Mouse (Mus musculus) gastrocnemius, postnatal 36 days (tissue): ENCODE results near the gene Gnb1. TPM values are rescaled to one million over a fixed set of nuclear protein-coding genes. Genes with fewer than 3 reads are reported as not detected.
A peak's percentile ranks its signal among the peaks of the same experiment; 100 is the strongest.
"Not testable (repeated sequence)": the region's sequence is repeated elsewhere in the genome, so short reads cannot be mapped to it uniquely, and the experiment has no call there.

Source experiments
- DNase-seq, 2 experiments: peaks; one replicate each; pipeline ENCODE4 v3.0.0; 2022
- intact Hi-C: fragments of 180-260 bp; cut with DNase I; formaldehyde crosslinking; loops from one replicate; pipeline ENCODE4 v1.15.1; 2025
- total RNA-seq, 2 experiments: library from RNA; stranded (reverse); gene quantifications; 2 replicates each; pipeline ENCODE4 v1.2.3; 2021

Gnb1 gene
- total RNA-seq, 2 experiments from 2014 or later: 55.4 to 63.3 TPM

- intact Hi-C loops: not testable (repeated sequence)
Observed at GRCm38 (mm10) chr4:155570315-155570714, 79.2 kb downstream of the Gnb1 start.

GRCm38 (mm10) chr4:155571442-155571841, 80.3 kb downstream of the Gnb1 start:
- intact Hi-C loops: no loop called here
- no peak for DNase-seq

More at GRCm38 (mm10) chr4:155570315-155570714, 79.2 kb downstream of the Gnb1 start:
- DNase-seq: not testable (repeated sequence)

- intact Hi-C loops: no loop called here
- DNase-seq: no peak
Observed at GRCm38 (mm10) chr4:155573155-155573554, 82.0 kb downstream of the Gnb1 start.

GRCm38 (mm10) chr4:155573876-155574275, 82.7 kb downstream of the Gnb1 start:
- intact Hi-C loops: no loop called here
- DNase-seq: no peak

GRCm38 (mm10) chr4:155574931-155575330, 83.8 kb downstream of the Gnb1 start:
- no peak for DNase-seq
- intact Hi-C loops: no loop called here

GRCm38 (mm10) chr4:155575521-155575920, 84.4 kb downstream of the Gnb1 start:
- intact Hi-C loops: no loop called here
- no peak for DNase-seq

- intact Hi-C loops: no loop called here
Observed at GRCm38 (mm10) chr4:155577132-155577531, 86.0 kb downstream of the Gnb1 start.

GRCm38 (mm10) chr4:155577741-155578140, 86.6 kb downstream of the Gnb1 start:
- intact Hi-C loops: no loop called here
- no peak for DNase-seq

More at GRCm38 (mm10) chr4:155577132-155577531, 86.0 kb downstream of the Gnb1 start:
- DNase-seq: no peak

GRCm38 (mm10) chr4:155578336-155579125, 87.4 kb downstream of the Gnb1 start:
- intact Hi-C loops: no loop called here
- DNase-seq: peak; percentile 74 to 84

GRCm38 (mm10) chr4:155580420-155580819, 89.3 kb downstream of the Gnb1 start:
- DNase-seq: peak in 1 of 2 experiments; percentile 48

GRCm38 (mm10) chr4:155582279-155582905, 91.2 kb downstream of the Gnb1 start:
- intact Hi-C loops: loop anchor here (5.0 kb wide), 1 partner anchor 215 kb away; no protein-coding TSS in a partner anchor
- no peak for DNase-seq

More at GRCm38 (mm10) chr4:155580420-155580819, 89.3 kb downstream of the Gnb1 start:
- intact Hi-C loops: loop anchor here (1.0 to 5.0 kb wide), 2 partner anchors 99 to 213 kb away; no protein-coding TSS in a partner anchor

- no peak for DNase-seq
- intact Hi-C loops: no loop called here
Observed at GRCm38 (mm10) chr4:155589356-155589755, 98.2 kb downstream of the Gnb1 start.

GRCm38 (mm10) chr4:155591012-155591719, 100.0 kb downstream of the Gnb1 start:
- intact Hi-C loops: no loop called here
- DNase-seq: no peak

- intact Hi-C loops: no loop called here
- DNase-seq: no peak
Observed at GRCm38 (mm10) chr4:155593780-155594179, 102.6 kb downstream of the Gnb1 start.

GRCm38 (mm10) chr4:155595777-155596176, 104.6 kb downstream of the Gnb1 start:
- no peak for DNase-seq
- intact Hi-C loops: no loop called here

GRCm38 (mm10) chr4:155596606-155597005, 105.4 kb downstream of the Gnb1 start:
- intact Hi-C loops: loop anchor here (1.0 kb wide), 1 partner anchor 23 kb away; no protein-coding TSS in a partner anchor
- no peak for DNase-seq

GRCm38 (mm10) chr4:155598536-155598935, 107.4 kb downstream of the Gnb1 start:
- intact Hi-C loops: no loop called here
- no peak for DNase-seq

GRCm38 (mm10) chr4:155599901-155600825, 109.0 kb downstream of the Gnb1 start:
- intact Hi-C loops: no loop called here
- no peak for DNase-seq

GRCm38 (mm10) chr4:155601091-155601996, 110.2 kb downstream of the Gnb1 start, which contains the start of gene Slc35e2:
Gene Slc35e2, plus strand, starts transcription at chr4:155601416.
- DNase-seq: peak; percentile 90 to 99
- intact Hi-C loops: no loop called here
